Mouse (Mus musculus) activated CD4-positive, CD25-positive, alpha-beta regulatory T cell, adult 4 months (primary cell): Measurements from ENCODE around the gene Als2. TPM values are rescaled to one million over a fixed set of nuclear protein-coding genes. Genes with fewer than 3 reads are reported as not detected.

ENCODE experiments used
- ATAC-seq: one replicate; pipeline ENCODE4 v1.8.0; 2017
- polyA plus RNA-seq, 2 experiments: library from polyadenylated mRNA; unstranded; fragments of 100-300 nt; shearing (Covaris generic); gene quantifications; one replicate each; pipeline ENCODE4 v1.2.1; 2017

Als2 gene
- polyA plus RNA-seq, 2 experiments from 2014 or later: 4.6 to 5.4 TPM

DNA sequence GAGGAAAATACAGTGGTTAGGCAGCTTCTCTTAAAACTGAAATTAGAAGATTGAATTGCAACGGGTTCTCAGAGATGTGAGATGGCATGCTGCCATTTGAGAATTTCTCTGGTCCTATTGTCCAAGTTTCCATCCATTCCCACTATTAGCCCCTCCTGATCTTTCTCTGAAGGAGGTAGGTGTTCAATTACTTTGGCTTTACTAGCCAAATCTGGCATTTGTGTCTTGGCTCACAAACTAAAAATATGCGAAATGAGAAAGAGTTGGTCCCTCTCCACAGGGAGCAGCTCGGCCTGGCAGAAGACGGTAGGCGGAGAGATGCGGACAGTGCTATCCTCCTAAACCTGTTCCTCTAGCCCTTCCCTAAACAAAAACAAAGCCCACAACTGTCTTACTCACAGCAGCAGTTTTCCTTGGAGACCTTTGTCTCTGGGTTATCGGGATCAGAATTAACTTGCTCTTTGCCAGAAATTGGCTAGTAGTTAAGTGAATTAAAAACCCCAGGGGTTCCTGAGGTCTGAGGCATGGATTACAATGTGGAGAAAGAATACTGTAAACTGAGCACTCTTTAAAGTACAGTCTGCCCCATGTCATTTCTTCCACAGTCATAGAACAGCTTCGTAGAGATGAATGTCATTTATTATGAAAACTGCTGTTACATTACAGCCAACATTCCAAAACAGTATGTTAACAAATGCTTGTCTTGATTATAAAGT is 74.6 kb downstream of the Als2 start:
- no peak for ATAC-seq

DNA sequence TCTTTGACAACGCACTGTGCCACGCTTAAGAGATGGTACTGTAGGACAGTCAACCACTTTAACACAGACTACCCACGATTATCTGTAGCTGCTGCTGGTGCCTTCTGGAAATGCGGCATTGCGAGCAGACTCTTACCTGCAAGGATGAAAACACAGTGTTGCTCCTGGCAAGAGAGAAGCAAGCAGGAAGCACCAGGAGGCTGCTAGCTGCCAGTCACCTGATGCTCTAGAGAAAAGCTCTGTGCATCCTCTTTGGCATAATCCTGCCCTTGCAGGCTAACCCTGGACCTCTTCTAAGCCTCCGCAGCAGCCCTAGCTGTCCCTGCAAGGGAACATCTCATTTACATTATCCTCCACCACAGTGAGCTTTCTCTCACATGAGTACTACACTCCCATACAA is 75.6 kb downstream of the Als2 start:
- ATAC-seq: no peak

DNA sequence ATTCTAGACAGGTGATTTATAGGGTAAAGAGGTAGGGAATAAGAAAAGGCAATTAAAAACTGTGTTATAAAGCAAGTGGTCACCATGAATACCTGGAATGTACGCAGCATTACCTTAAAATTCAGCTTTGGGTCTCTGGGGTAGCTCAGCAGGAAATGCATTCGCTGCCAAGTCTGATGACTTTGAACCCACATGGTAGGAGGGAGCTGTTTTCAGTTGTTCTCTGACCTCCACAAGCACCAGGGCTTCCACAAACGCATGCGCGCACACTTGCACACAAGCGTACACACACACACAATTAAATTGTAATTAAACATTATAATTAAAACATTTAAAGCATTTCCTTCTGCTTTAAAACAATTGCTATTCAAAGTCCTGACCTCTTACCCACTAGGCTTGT is 76.2 kb downstream of the Als2 start:
- ATAC-seq: no peak

DNA sequence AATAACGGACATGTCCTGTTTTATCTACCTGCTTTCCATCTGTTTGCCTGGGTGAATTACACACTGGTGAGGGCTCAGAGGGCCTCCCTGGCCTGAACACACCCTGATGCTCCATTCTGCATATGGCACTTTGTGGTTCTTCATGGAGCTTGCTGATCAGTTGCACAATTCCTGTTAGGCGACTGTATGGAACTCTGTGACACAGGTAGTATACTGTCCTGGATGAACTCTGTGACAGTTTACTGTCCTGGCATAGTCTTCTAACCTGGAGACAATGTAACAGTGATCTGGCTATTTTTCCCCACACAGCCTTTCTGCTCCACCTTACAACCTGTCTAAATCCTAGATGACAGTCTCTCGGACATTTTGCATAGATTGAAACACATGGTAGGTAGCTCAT is 77.9 kb downstream of the Als2 start:
- ATAC-seq: no peak

DNA sequence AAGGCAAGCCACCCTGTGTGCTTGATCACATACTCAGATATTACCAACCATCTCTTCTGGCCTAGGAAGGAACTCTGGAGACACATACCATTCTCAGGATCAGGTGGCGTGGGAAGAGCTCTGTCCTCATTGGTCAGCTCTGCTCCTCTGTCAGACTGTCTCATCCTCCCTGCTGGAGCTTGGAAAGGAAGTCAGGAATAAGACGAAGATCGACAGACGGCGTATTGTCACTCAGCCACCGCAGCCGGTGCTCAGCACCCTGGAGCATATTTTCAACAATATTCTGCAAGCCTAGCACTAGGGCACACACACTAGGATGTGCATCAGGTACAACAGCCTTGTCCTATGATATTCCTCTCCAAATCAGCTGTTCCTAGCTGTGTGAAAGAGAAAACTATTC is 78.5 kb downstream of the Als2 start:
- no peak for ATAC-seq

DNA sequence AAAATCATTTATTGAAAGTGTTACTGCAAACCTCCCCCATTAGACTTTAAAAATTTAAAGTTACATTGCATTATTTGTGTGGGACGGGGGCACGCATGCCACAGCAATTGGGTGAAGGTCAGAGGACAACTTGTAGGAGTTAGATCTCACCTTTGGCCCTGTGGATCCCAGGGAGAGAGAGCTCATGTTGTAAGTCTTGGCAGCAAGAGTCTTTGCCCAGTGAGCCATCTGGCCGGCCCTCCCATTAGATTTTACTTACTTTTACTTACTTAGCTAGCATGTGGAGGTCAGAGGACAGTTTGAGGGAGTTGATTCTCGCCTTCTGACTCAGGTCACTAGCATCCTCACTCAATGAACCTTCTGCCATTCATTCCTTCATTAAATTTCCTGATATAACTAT is 79.2 kb downstream of the Als2 start:
- no peak for ATAC-seq

DNA sequence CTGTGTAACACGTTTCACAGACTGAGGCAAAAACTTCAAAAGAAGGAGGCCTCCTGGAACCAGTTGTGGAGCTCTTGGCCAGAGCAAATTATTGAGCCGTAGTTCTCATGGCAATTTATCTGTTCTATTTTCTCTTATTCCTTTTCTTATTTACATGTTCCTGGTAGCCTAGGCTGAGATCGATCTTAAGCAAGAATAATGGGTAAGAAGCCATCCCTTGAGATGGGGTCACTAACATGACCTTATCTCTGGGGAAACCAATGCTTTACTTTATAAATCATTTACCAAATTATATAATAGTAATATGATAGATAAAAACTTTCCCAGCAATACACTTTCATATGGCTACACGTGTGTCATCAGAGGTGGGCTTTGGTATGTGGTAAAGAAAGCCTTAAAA is 84.7 kb downstream of the Als2 start:
- no peak for ATAC-seq

DNA sequence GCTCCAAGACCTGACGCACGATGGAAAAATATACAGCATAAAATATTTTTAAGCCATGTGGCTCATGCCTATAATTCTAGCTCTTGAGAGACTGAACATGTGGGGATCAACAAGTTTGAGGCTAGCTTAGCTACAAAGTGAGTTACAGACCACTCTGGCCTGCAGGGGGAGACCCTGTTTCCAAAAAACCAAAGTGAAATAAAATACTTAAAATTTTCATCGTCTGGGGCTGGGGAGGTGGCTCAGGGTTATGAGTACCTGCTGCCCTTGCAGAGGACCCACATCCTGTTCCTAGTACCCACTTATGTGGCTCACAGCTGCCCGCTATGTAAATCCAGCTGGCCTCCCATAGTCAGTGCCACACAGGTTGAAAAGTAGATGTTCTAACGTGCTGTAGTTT is 86.5 kb downstream of the Als2 start:
- no peak for ATAC-seq

DNA sequence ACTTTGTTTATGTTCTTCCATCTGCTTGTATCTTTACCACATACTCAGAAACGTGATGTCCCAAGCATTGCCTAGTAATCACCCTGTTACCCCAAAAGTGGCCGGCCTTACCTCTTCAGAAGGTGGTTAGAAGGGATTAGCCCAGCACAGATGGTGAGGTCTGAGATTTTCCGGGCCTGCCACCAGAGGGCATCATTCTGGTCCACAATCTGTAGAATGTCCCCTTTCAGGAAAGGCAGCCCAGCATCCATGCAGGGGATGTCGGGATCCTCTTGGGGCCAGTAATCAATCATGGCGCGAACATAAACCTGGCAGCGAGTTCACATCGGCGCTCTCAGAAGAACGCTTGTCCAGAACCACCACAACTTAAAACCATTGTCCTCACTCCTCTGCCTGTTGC is 92.5 kb downstream of the Als2 start:
- no peak for ATAC-seq

DNA sequence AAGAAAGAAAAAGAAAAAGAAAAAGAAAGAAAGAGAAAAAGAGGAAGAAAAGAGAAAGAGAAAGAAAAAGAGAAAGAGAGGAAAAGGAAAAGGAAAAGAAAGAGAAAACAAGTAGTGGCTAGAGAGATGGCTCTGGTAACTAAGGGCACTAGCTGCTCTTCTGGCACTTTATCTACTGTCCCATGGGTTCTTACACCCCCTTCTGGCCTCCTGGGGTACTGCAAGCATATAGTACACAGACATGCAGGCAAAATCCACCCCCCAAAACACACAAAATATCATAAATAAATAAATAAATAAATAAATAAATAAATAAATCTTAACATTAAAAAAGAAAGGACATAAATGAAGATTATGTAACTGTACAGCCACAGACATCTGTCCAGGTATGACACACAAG is 94.2 kb downstream of the Als2 start:
- peak; percentile 78 for ATAC-seq

DNA sequence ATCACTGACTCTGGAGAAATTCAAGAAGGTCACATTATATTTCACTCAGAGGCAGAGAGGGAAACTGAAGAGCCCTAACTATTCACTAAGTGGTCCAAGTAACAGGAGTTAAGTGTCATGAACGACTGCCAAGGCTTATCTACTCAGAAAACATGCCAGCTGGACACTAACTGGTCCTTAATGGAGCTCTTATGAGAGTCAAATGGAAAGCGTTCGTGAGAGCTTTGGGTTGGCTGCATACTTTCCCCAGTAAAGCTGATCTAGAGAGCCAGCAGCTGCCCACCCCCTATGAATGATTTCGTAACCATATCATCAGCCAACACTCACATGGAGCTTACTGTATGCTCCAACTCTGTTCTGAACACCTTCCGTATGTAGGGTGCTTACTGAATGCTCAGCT is 102.6 kb downstream of the Als2 start:
- ATAC-seq: no peak

DNA sequence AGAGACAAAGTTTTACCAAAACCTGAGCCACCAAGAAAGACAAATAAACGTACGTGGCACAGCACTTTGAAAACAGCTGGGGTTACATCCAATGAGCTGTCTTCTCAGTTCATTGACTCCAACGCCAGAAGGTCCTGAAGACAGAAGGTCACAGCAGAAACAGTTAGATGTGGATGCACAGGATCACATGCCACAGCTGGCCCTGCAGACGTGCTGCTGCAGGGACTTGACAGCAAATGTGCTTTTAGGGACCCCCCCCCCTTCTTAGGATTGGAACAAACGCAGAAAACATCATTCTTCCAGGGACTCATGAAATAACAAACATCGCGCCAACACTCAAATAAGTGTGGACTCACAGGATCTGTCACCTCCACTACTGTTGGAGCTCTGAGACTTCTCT is 108.2 kb downstream of the Als2 start:
- ATAC-seq: no peak

DNA sequence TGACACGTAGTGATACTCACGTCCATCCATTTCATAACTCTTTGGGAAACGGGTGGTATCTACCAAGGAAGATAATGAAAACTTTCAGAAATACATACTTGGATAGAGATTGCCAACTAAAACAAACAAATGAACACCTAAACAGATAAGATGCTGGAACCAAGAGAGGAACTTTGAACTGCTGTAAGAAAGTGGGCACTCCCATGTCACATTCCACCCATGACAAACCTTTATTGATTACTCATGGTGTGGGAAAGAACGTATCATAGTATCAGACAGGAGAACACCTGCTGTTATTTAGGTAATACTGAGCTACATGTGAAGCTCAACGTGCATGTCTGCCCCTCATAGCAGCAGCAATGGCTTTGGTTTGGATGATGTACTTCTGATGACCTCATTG is 111.5 kb downstream of the Als2 start:
- ATAC-seq: no peak

DNA sequence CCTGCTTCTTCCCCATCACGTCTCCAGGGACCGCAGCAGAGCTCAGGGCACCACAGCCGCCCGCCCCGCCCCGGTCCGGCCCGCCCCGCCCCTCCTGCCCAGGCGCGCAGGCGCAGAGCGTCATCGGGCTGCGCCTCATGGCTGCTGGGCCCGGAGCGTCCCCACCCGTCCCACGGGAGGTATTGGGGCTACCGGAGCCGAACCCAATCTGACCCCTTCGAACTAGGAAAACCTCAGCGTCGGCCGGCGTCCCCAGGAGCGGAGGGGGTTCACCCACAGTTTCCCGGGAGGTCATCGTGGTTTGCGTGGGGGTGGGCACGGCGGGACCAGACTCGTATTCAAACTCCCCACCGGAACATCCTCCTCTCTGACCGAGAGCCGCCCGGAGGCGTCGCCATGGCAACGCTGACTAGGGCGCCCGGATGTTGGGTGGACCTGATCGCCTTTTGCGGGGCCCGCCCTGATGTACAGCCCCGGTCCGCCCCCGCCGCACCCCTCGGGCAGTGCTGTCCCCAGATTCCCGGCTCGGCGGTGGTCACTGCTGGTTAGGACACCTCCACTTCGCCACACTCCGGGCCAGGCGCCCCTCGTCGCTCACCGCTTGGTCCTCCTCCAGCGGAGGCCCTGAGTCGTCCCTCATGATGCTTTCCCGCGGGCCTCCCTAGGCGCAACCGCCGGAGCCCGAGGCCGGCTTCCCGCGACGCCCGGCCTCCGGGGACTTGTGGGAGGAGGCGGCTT is 117.1 kb downstream of the Als2 start, which contains the start of gene Tmem237:
TSS of gene Tmem237 (minus strand) at position 689 of the 738 bp plus-strand sequence.
- peak; percentile 85 for ATAC-seq

Other genes with a start within 250 kb of the Als2 start
- under 1 TPM in 1 of 2 experiments, not detected in 1; 0.20 TPM for gene C2cd6, start 142.3 kb downstream of the Als2 start, polyA plus RNA-seq
- gene Tmem237, start 116.8 kb downstream of the Als2 start, polyA plus RNA-seq: 10 to 100 TPM; 17.1 to 21.3 TPM
- under 1 TPM in 1 of 2 experiments, not detected in 1; 0.19 TPM for gene Mpp4, start 73.8 kb downstream of the Als2 start, polyA plus RNA-seq
- not detected for gene Cdk15, start 19.7 kb upstream of the Als2 start, polyA plus RNA-seq
- not detected for gene Fzd7, start 245.2 kb upstream of the Als2 start, polyA plus RNA-seq